ENCODE assay signal across 20 mouse cellular contexts in genomic region chr2:30402843-30403242, GRCm38 (mm10). TPM values are rescaled to one million over a fixed set of nuclear protein-coding genes. Genes with fewer than 3 reads are reported as not detected.
A peak's percentile ranks its signal among the peaks of the same experiment; 100 is the strongest.
DNase-seq lines count a peak whose midpoint lies in the region; ATAC-seq lines count a peak whose summit lies in the region.
"Had no signal": no experiment of that assay in that cellular context is flagged by ENCODE, and none has a peak within 500 bp of the region (broad histone marks: within the 10 kb centered on the region; RNA-seq: fewer than 3 reads in every experiment).

No protein-coding gene starts in this region.

- H3K9me3 ChIP-seq in forebrain, embryonic 10.5 days = no peaks in the 10 kb centered on the region
- H3K9me3 ChIP-seq in forebrain, embryonic 12.5 days = no peaks in the 10 kb centered on the region
- H3K9me3 ChIP-seq in hindbrain, embryonic 10.5 days = no peaks in the 10 kb centered on the region
- no peaks in the 10 kb centered on the region for H3K9me3 ChIP-seq in hindbrain, embryonic 14.5 days (ENCODE audit: control insufficient read depth, low read length)
- H3K9me3 ChIP-seq: forebrain, embryonic 15.5 days; G1E; heart, embryonic 12.5 days; heart, embryonic 15.5 days; hindbrain, embryonic 12.5 days had no signal

- H3K27me3 ChIP-seq in forebrain, embryonic 10.5 days (ENCODE audit: poor library complexity, severe bottlenecking) = no peaks in the 10 kb centered on the region
- no peaks in the 10 kb centered on the region for H3K27me3 ChIP-seq in forebrain, embryonic 12.5 days
- H3K27me3 ChIP-seq in hindbrain, embryonic 10.5 days (ENCODE audit: insufficient read depth, poor library complexity, severe bottlenecking) = no peaks in the 10 kb centered on the region
- H3K27me3 ChIP-seq in hindbrain, embryonic 14.5 days (ENCODE audit: control insufficient read depth, insufficient read depth, low read length) = no peaks in the 10 kb centered on the region
- H3K27me3 ChIP-seq: CH12.LX; forebrain, embryonic 15.5 days; heart, embryonic 12.5 days; heart, embryonic 15.5 days; hindbrain, embryonic 12.5 days; Patski had no signal

- H3K27ac ChIP-seq in forebrain, embryonic 10.5 days = peak overlapping the region; percentile 25; the same call in 1 of the 2 replicates
- no peak overlapping the region for H3K27ac ChIP-seq in forebrain, embryonic 12.5 days
- H3K27ac ChIP-seq in hindbrain, embryonic 10.5 days = 0 out of 2 replicates have a peak overlapping the region, but pooled peaks have one; percentile 17
- H3K27ac ChIP-seq in hindbrain, embryonic 14.5 days = no peak overlapping the region
- H3K27ac ChIP-seq: forebrain, embryonic 15.5 days; heart, embryonic 15.5 days; hindbrain, embryonic 12.5 days had no signal

- H3K36me3 ChIP-seq in forebrain, embryonic 10.5 days (replicated peaks) = peaks cover 96% of the 10 kb centered on the region
- H3K36me3 ChIP-seq in forebrain, embryonic 12.5 days (replicated peaks) = peaks cover 80% of the 10 kb centered on the region
- H3K36me3 ChIP-seq in hindbrain, embryonic 10.5 days = peaks cover 97% of the 10 kb centered on the region
- peaks cover 80% of the 10 kb centered on the region for H3K36me3 ChIP-seq in hindbrain, embryonic 14.5 days (replicated peaks; ENCODE audit: control insufficient read depth, insufficient read depth)

- no peak for ATAC-seq in forebrain, embryonic 12.5 days (ENCODE audit: low FRiP score)
- no peak for ATAC-seq in hindbrain, embryonic 14.5 days (ENCODE audit: low FRiP score)
- ATAC-seq: forebrain, embryonic 15.5 days; intestine, postnatal 0 days; Patski had no signal

- intact Hi-C loops in left cerebral cortex, postnatal 4 days (cut with DNase I) = no loop called here
- intact Hi-C loops in left cerebral cortex, postnatal 14 days (cut with DNase I) = no loop called here

- no peak overlapping the region for H3K9ac ChIP-seq in forebrain, embryonic 12.5 days
- H3K9ac ChIP-seq in hindbrain, embryonic 14.5 days = no peak overlapping the region
- H3K9ac ChIP-seq: forebrain, embryonic 15.5 days; heart, embryonic 12.5 days; heart, embryonic 15.5 days; hindbrain, embryonic 12.5 days had no signal

- peaks cover 40% of the 10 kb centered on the region for H3K4me1 ChIP-seq in forebrain, embryonic 10.5 days
- H3K4me1 ChIP-seq in forebrain, embryonic 12.5 days = peaks cover 34% of the 10 kb centered on the region
- H3K4me1 ChIP-seq in hindbrain, embryonic 10.5 days (replicated peaks) = peaks cover 45% of the 10 kb centered on the region
- H3K4me1 ChIP-seq in hindbrain, embryonic 14.5 days (replicated peaks; ENCODE audit: control insufficient read depth, insufficient read depth, low read length) = no peaks in the 10 kb centered on the region; the same call in 1 of the 2 replicates

- no peak overlapping the region for H3K4me3 ChIP-seq in forebrain, embryonic 10.5 days
- no peak overlapping the region for H3K4me3 ChIP-seq in forebrain, embryonic 12.5 days (replicated peaks)
- no peak overlapping the region for H3K4me3 ChIP-seq in hindbrain, embryonic 10.5 days
- no peak overlapping the region for H3K4me3 ChIP-seq in hindbrain, embryonic 14.5 days (replicated peaks; ENCODE audit: low read length)
- H3K4me3 ChIP-seq: forebrain, embryonic 15.5 days; heart, embryonic 12.5 days; heart, embryonic 15.5 days; hindbrain, embryonic 12.5 days had no signal

- no peak overlapping the region for H3K4me2 ChIP-seq in forebrain, embryonic 12.5 days
- no peak overlapping the region for H3K4me2 ChIP-seq in hindbrain, embryonic 14.5 days (replicated peaks)
- H3K4me2 ChIP-seq: forebrain, embryonic 15.5 days; heart, embryonic 12.5 days; heart, embryonic 15.5 days; hindbrain, embryonic 12.5 days had no signal

- 86% methylated on average over 2 of the region's 2 CpGs for WGBS in forebrain, embryonic 10.5 days
- 68% methylated on average over 2 of the region's 2 CpGs for WGBS in forebrain, embryonic 12.5 days
- 73% methylated on average over 2 of the region's 2 CpGs for WGBS in hindbrain, embryonic 10.5 days
- WGBS in hindbrain, embryonic 14.5 days = 68% methylated on average over 2 of the region's 2 CpGs

- peak; percentile 65 for DNase-seq in cerebellum, adult 9-11 months
- DNase-seq in cerebellum, adult 9-10 months = no peak
- DNase-seq in forebrain, embryonic 10.5 days (ENCODE audit: extremely low spot score, low spot score) = no peak
- no peak for DNase-seq in hindbrain, embryonic 10.5 days (ENCODE audit: low spot score)
- DNase-seq in hindbrain, embryonic 14.5 days (ENCODE audit: low spot score) = no peak
- peak; percentile 25 for DNase-seq in left cerebral cortex, postnatal 4 days
- no peak for DNase-seq in left cerebral cortex, postnatal 14 days (ENCODE audit: low spot score in 2 of 2)
- DNase-seq: adrenal gland, postnatal 36 days; B cell, adult 2 months; heart, postnatal 10 days; heart, postnatal 4 days had no signal

RNA-seq across cellular contexts. Expression of gene Dolpp1, which starts 10.8 kb away (rescaled TPM):
- 54.8 and 60.1 TPM in 2 replicates for polyA plus RNA-seq in forebrain, embryonic 10.5 days (2016; fragmentation: Nextera tagmentation; extraction: Ambion mirVana)
- polyA plus RNA-seq in forebrain, embryonic 12.5 days (2016; fragmentation: Nextera tagmentation; extraction: Ambion mirVana) = 51.4 and 52.3 TPM in 2 replicates
- 52.9 and 55.6 TPM in 2 replicates for polyA plus RNA-seq in hindbrain, embryonic 10.5 days (2016; fragmentation: Nextera tagmentation; extraction: Ambion mirVana)
- polyA plus RNA-seq in hindbrain, embryonic 14.5 days (2014; fragmentation: Nextera tagmentation; extraction: Ambion mirVana) = 51.6 and 54.2 TPM in 2 replicates
- total RNA-seq in left cerebral cortex, postnatal 4 days (2021) = 10 to 100 TPM; 41.1 to 43.9 TPM
- 10 to 100 TPM; 23.9 to 30.9 TPM for total RNA-seq in left cerebral cortex, postnatal 14 days (2021)

RNA-seq across cellular contexts. Expression of gene Crat, which starts 12.8 kb away (rescaled TPM):
- polyA plus RNA-seq in forebrain, embryonic 10.5 days (2016; fragmentation: Nextera tagmentation; extraction: Ambion mirVana) = 23.2 and 23.6 TPM in 2 replicates
- polyA plus RNA-seq in forebrain, embryonic 12.5 days (2016; fragmentation: Nextera tagmentation; extraction: Ambion mirVana) = 22.5 and 23.0 TPM in 2 replicates
- polyA plus RNA-seq in hindbrain, embryonic 10.5 days (2016; fragmentation: Nextera tagmentation; extraction: Ambion mirVana) = 22.4 and 26.7 TPM in 2 replicates
- 30.3 and 32.0 TPM in 2 replicates for polyA plus RNA-seq in hindbrain, embryonic 14.5 days (2014; fragmentation: Nextera tagmentation; extraction: Ambion mirVana)
- 10 to 100 TPM; 33.2 to 33.3 TPM for total RNA-seq in left cerebral cortex, postnatal 4 days (2021)
- 10 to 100 TPM; 45.5 to 47.1 TPM for total RNA-seq in left cerebral cortex, postnatal 14 days (2021)

RNA-seq across cellular contexts. Expression of gene Ptpa, which starts 13.0 kb away (rescaled TPM):
- polyA plus RNA-seq in forebrain, embryonic 10.5 days (2016; fragmentation: Nextera tagmentation; extraction: Ambion mirVana) = 149 and 165 TPM in 2 replicates
- 131 and 144 TPM in 2 replicates for polyA plus RNA-seq in forebrain, embryonic 12.5 days (2016; fragmentation: Nextera tagmentation; extraction: Ambion mirVana)
- 149 and 151 TPM in 2 replicates for polyA plus RNA-seq in hindbrain, embryonic 10.5 days (2016; fragmentation: Nextera tagmentation; extraction: Ambion mirVana)
- 71.7 and 79.8 TPM in 2 replicates for polyA plus RNA-seq in hindbrain, embryonic 14.5 days (2014; fragmentation: Nextera tagmentation; extraction: Ambion mirVana)
- total RNA-seq in left cerebral cortex, postnatal 4 days (2021) = 100 to 1,000 TPM; 145 to 153 TPM
- total RNA-seq in left cerebral cortex, postnatal 14 days (2021) = 100 to 1,000 TPM; 143 to 147 TPM

RNA-seq across cellular contexts. Expression of gene Miga2, which starts 38.8 kb away (rescaled TPM):
- 29.9 and 30.9 TPM in 2 replicates for polyA plus RNA-seq in forebrain, embryonic 10.5 days (2016; fragmentation: Nextera tagmentation; extraction: Ambion mirVana)
- polyA plus RNA-seq in forebrain, embryonic 12.5 days (2016; fragmentation: Nextera tagmentation; extraction: Ambion mirVana) = 24.4 and 25.2 TPM in 2 replicates
- polyA plus RNA-seq in hindbrain, embryonic 10.5 days (2016; fragmentation: Nextera tagmentation; extraction: Ambion mirVana) = 29.7 and 33.6 TPM in 2 replicates
- 27.3 and 32.3 TPM in 2 replicates for polyA plus RNA-seq in hindbrain, embryonic 14.5 days (2014; fragmentation: Nextera tagmentation; extraction: Ambion mirVana)
- 10 to 100 TPM; 69.7 to 76.5 TPM for total RNA-seq in left cerebral cortex, postnatal 4 days (2021)
- total RNA-seq in left cerebral cortex, postnatal 14 days (2021) = 100 to 1,000 TPM; 102 to 110 TPM

RNA-seq across cellular contexts. Expression of gene Sh3glb2, which starts 43.7 kb away (rescaled TPM):
- polyA plus RNA-seq in forebrain, embryonic 10.5 days (2016; fragmentation: Nextera tagmentation; extraction: Ambion mirVana) = 76.9 and 82.0 TPM in 2 replicates
- 99.8 and 110 TPM in 2 replicates for polyA plus RNA-seq in forebrain, embryonic 12.5 days (2016; fragmentation: Nextera tagmentation; extraction: Ambion mirVana)
- polyA plus RNA-seq in hindbrain, embryonic 10.5 days (2016; fragmentation: Nextera tagmentation; extraction: Ambion mirVana) = 80.5 and 89.3 TPM in 2 replicates
- 140 and 143 TPM in 2 replicates for polyA plus RNA-seq in hindbrain, embryonic 14.5 days (2014; fragmentation: Nextera tagmentation; extraction: Ambion mirVana)
- total RNA-seq in left cerebral cortex, postnatal 4 days (2021) = 100 to 1,000 TPM; 161 to 176 TPM
- total RNA-seq in left cerebral cortex, postnatal 14 days (2021) = 100 to 1,000 TPM; 276 to 278 TPM

Comparison
In these comparisons a context has a peak if more than half of its experiments do, and no peak if none do; other contexts are left out.
1. DNase-seq: peak in cerebellum, adult 9-11 months (single experiment) and left cerebral cortex, postnatal 4 days (single experiment); none in cerebellum, adult 9-10 months (single experiment), forebrain, embryonic 10.5 days (single experiment), hindbrain, embryonic 10.5 days (single experiment), hindbrain, embryonic 14.5 days (single experiment) and left cerebral cortex, postnatal 14 days (0 of 2).
2. H3K27ac ChIP-seq: peak in forebrain, embryonic 10.5 days (single experiment) and hindbrain, embryonic 10.5 days (single experiment); none in forebrain, embryonic 12.5 days (single experiment) and hindbrain, embryonic 14.5 days (single experiment).